Comparison of ENCODE assay signal across 50 mouse cellular contexts in genomic region chr6:57034674-57035073, GRCm38 (mm10). TPM values are rescaled to one million over a fixed set of nuclear protein-coding genes. Genes with fewer than 3 reads are reported as not detected.
"Had no signal": no experiment of that assay in that cellular context is flagged by ENCODE, and none has a peak within 500 bp of the region (broad histone marks: within the 10 kb centered on the region; RNA-seq: fewer than 3 reads in every experiment).

No protein-coding gene starts in this region.

- H3K4me3 ChIP-seq: heart, embryonic 10.5 days; heart, embryonic 12.5 days; heart, embryonic 13.5 days; heart, embryonic 15.5 days; hindbrain, embryonic 10.5 days; hindbrain, embryonic 12.5 days; hindbrain, embryonic 13.5 days; hindbrain, embryonic 15.5 days; intestine, embryonic 15.5 days; kidney, embryonic 15.5 days; layer of hippocampus, adult 2 months had no signal

- ATAC-seq: hindbrain, embryonic 16.5 days; hindbrain, postnatal 0 days; inflammation-experienced regulatory T-cells, adult 6 months; intestine, embryonic 15.5 days; intestine, embryonic 16.5 days; intestine, postnatal 0 days had no signal

- H3K27me3 ChIP-seq: heart, embryonic 12.5 days; heart, embryonic 13.5 days; heart, embryonic 15.5 days; hindbrain, embryonic 12.5 days; hindbrain, embryonic 13.5 days; hindbrain, embryonic 15.5 days; intestine, embryonic 15.5 days; kidney, embryonic 15.5 days had no signal

- H3K4me2 ChIP-seq: heart, embryonic 11.5 days; heart, embryonic 12.5 days; heart, embryonic 13.5 days; heart, embryonic 15.5 days; hindbrain, embryonic 12.5 days; hindbrain, embryonic 13.5 days; hindbrain, embryonic 14.5 days; hindbrain, embryonic 15.5 days; intestine, embryonic 15.5 days; kidney, embryonic 15.5 days had no signal

- DNase-seq: heart, postnatal 10 days; heart, postnatal 14 days; heart, postnatal 36 days; heart, postnatal 4 days; kidney, adult 11 months; kidney, adult 18-20 months; kidney, adult 2 months; kidney, adult 8-10 months; kidney, adult 9 months; kidney, postnatal 10 days; kidney, postnatal 14 days; kidney, postnatal 25 days; kidney, postnatal 36 days; kidney, postnatal 4 days; layer of hippocampus, adult 9-11 months; layer of hippocampus, postnatal 36 days had no signal

- H3K9ac ChIP-seq: heart, embryonic 12.5 days; heart, embryonic 13.5 days; heart, embryonic 15.5 days; hindbrain, embryonic 12.5 days; hindbrain, embryonic 13.5 days; hindbrain, embryonic 14.5 days; hindbrain, embryonic 15.5 days; intestine, embryonic 15.5 days; kidney, embryonic 15.5 days had no signal

- H3K36me3 ChIP-seq: heart, embryonic 10.5 days; heart, embryonic 12.5 days; heart, embryonic 13.5 days; heart, embryonic 15.5 days; hindbrain, embryonic 10.5 days; hindbrain, embryonic 12.5 days; hindbrain, embryonic 13.5 days; hindbrain, embryonic 15.5 days; intestine, embryonic 15.5 days; kidney, embryonic 15.5 days had no signal

- H3K27ac ChIP-seq: heart, embryonic 10.5 days; heart, embryonic 13.5 days; heart, embryonic 15.5 days; hindbrain, embryonic 10.5 days; hindbrain, embryonic 12.5 days; hindbrain, embryonic 13.5 days; hindbrain, embryonic 14.5 days; hindbrain, embryonic 15.5 days; hindbrain, postnatal 0 days; intestine, embryonic 15.5 days; kidney, embryonic 15.5 days; kidney, postnatal 0 days; layer of hippocampus, adult 2 months had no signal

- H3K9me3 ChIP-seq: heart, embryonic 10.5 days; heart, embryonic 12.5 days; heart, embryonic 13.5 days; heart, embryonic 15.5 days; hindbrain, embryonic 10.5 days; hindbrain, embryonic 12.5 days; hindbrain, embryonic 13.5 days; hindbrain, embryonic 15.5 days; intestine, embryonic 15.5 days; kidney, embryonic 15.5 days had no signal

- H3K4me1 ChIP-seq: heart, embryonic 10.5 days; heart, embryonic 12.5 days; heart, embryonic 13.5 days; heart, embryonic 15.5 days; hindbrain, embryonic 10.5 days; hindbrain, embryonic 12.5 days; hindbrain, embryonic 13.5 days; hindbrain, embryonic 15.5 days; intestine, embryonic 15.5 days; kidney, embryonic 15.5 days had no signal

RNA-seq across cellular contexts. Expression of gene Vmn1r8, which starts 2.6 kb away (rescaled TPM):
- total RNA-seq: heart, postnatal 10 days; heart, postnatal 14 days; heart, postnatal 25 days; heart, postnatal 36 days; heart, postnatal 4 days; hematopoietic stem cell, adult 5-6 weeks; hindbrain, postnatal 0 days; layer of hippocampus, adult 2 months; layer of hippocampus, adult 8-10 months; layer of hippocampus, postnatal 10 days; layer of hippocampus, postnatal 14 days; layer of hippocampus, postnatal 25 days; layer of hippocampus, postnatal 36 days; left cerebral cortex, adult 18-20 months had no signal
- polyA plus RNA-seq: heart, embryonic 10.5 days; heart, embryonic 11.5 days; heart, embryonic 12.5 days; heart, embryonic 13.5 days; heart, embryonic 14.5 days; heart, embryonic 15.5 days; heart, embryonic 16.5 days; heart, postnatal 0 days; hindbrain, embryonic 10.5 days; hindbrain, embryonic 11.5 days; hindbrain, embryonic 12.5 days; hindbrain, embryonic 13.5 days; hindbrain, embryonic 14.5 days; hindbrain, embryonic 15.5 days; hindbrain, embryonic 16.5 days; hindbrain, postnatal 0 days; inflammation-experienced regulatory T-cells, adult 6 months; intestine, embryonic 14.5 days; intestine, embryonic 15.5 days; intestine, embryonic 16.5 days; intestine, postnatal 0 days; kidney, adult 2 months; kidney, embryonic 14.5 days; kidney, embryonic 15.5 days; kidney, embryonic 16.5 days; kidney, postnatal 0 days; large intestine, adult 2 months had no signal

RNA-seq across cellular contexts. Expression of gene Vmn1r7, which starts 9.6 kb away (rescaled TPM):
- total RNA-seq: heart, postnatal 10 days; heart, postnatal 14 days; heart, postnatal 25 days; heart, postnatal 36 days; heart, postnatal 4 days; hematopoietic stem cell, adult 5-6 weeks; hindbrain, postnatal 0 days; layer of hippocampus, adult 2 months; layer of hippocampus, adult 8-10 months; layer of hippocampus, postnatal 10 days; layer of hippocampus, postnatal 14 days; layer of hippocampus, postnatal 25 days; layer of hippocampus, postnatal 36 days; left cerebral cortex, adult 18-20 months had no signal
- polyA plus RNA-seq: heart, embryonic 10.5 days; heart, embryonic 11.5 days; heart, embryonic 12.5 days; heart, embryonic 13.5 days; heart, embryonic 14.5 days; heart, embryonic 15.5 days; heart, embryonic 16.5 days; heart, postnatal 0 days; hindbrain, embryonic 10.5 days; hindbrain, embryonic 11.5 days; hindbrain, embryonic 12.5 days; hindbrain, embryonic 13.5 days; hindbrain, embryonic 14.5 days; hindbrain, embryonic 15.5 days; hindbrain, embryonic 16.5 days; hindbrain, postnatal 0 days; inflammation-experienced regulatory T-cells, adult 6 months; intestine, embryonic 14.5 days; intestine, embryonic 15.5 days; intestine, embryonic 16.5 days; intestine, postnatal 0 days; kidney, adult 2 months; kidney, embryonic 14.5 days; kidney, embryonic 15.5 days; kidney, embryonic 16.5 days; kidney, postnatal 0 days; large intestine, adult 2 months had no signal

RNA-seq across cellular contexts. Expression of gene Vmn1r9, which starts 31.9 kb away (rescaled TPM):
- total RNA-seq: heart, postnatal 10 days; heart, postnatal 14 days; heart, postnatal 25 days; heart, postnatal 36 days; heart, postnatal 4 days; hematopoietic stem cell, adult 5-6 weeks; hindbrain, postnatal 0 days; layer of hippocampus, adult 2 months; layer of hippocampus, postnatal 10 days; layer of hippocampus, postnatal 14 days; layer of hippocampus, postnatal 25 days; layer of hippocampus, postnatal 36 days; left cerebral cortex, adult 18-20 months had no signal
- polyA plus RNA-seq: heart, embryonic 10.5 days; heart, embryonic 11.5 days; heart, embryonic 12.5 days; heart, embryonic 13.5 days; heart, embryonic 14.5 days; heart, embryonic 15.5 days; heart, embryonic 16.5 days; heart, postnatal 0 days; hindbrain, embryonic 10.5 days; hindbrain, embryonic 11.5 days; hindbrain, embryonic 12.5 days; hindbrain, embryonic 13.5 days; hindbrain, embryonic 14.5 days; hindbrain, embryonic 15.5 days; hindbrain, embryonic 16.5 days; hindbrain, postnatal 0 days; inflammation-experienced regulatory T-cells, adult 6 months; intestine, embryonic 14.5 days; intestine, embryonic 15.5 days; intestine, embryonic 16.5 days; intestine, postnatal 0 days; kidney, adult 2 months; kidney, embryonic 14.5 days; kidney, embryonic 15.5 days; kidney, embryonic 16.5 days; kidney, postnatal 0 days; large intestine, adult 2 months had no signal

RNA-seq across cellular contexts. Expression of gene Vmn1r6, which starts 37.6 kb away (rescaled TPM):
- total RNA-seq: heart, postnatal 10 days; heart, postnatal 14 days; heart, postnatal 25 days; heart, postnatal 36 days; heart, postnatal 4 days; hematopoietic stem cell, adult 5-6 weeks; hindbrain, postnatal 0 days; layer of hippocampus, adult 2 months; layer of hippocampus, adult 8-10 months; layer of hippocampus, postnatal 10 days; layer of hippocampus, postnatal 14 days; layer of hippocampus, postnatal 25 days; layer of hippocampus, postnatal 36 days; left cerebral cortex, adult 18-20 months had no signal
- polyA plus RNA-seq: heart, embryonic 10.5 days; heart, embryonic 11.5 days; heart, embryonic 12.5 days; heart, embryonic 13.5 days; heart, embryonic 14.5 days; heart, embryonic 15.5 days; heart, embryonic 16.5 days; heart, postnatal 0 days; hindbrain, embryonic 10.5 days; hindbrain, embryonic 11.5 days; hindbrain, embryonic 12.5 days; hindbrain, embryonic 13.5 days; hindbrain, embryonic 14.5 days; hindbrain, embryonic 15.5 days; hindbrain, embryonic 16.5 days; hindbrain, postnatal 0 days; inflammation-experienced regulatory T-cells, adult 6 months; intestine, embryonic 14.5 days; intestine, embryonic 15.5 days; intestine, embryonic 16.5 days; intestine, postnatal 0 days; kidney, adult 2 months; kidney, embryonic 14.5 days; kidney, embryonic 15.5 days; kidney, embryonic 16.5 days; kidney, postnatal 0 days; large intestine, adult 2 months had no signal
